ENCODE assay signal across 8 mouse cellular contexts in genomic region chrX:103981169-103981689, GRCm38 (mm10). TPM values are rescaled to one million over a fixed set of nuclear protein-coding genes. Genes with fewer than 3 reads are reported as not detected.
DNase-seq lines count a peak whose midpoint lies in the region; ATAC-seq and TF ChIP-seq lines count a peak whose summit lies in the region.

Gene Rlim, minus strand, starts transcription at chrX:103981284.

- H3K27ac ChIP-seq in cortical plate, adult 2 months (ENCODE audit: insufficient read depth, low read length) = peak within 1 kb of the TSS; percentile 84

- TF ChIP-seq POLR2A in cortical plate, adult 2 months (IDR thresholded peaks at IDR 0.05; ENCODE audit: extremely low read depth, insufficient read depth, low read length) = peak; percentile 89

- peak within 1 kb of the TSS; percentile 97 for H3K4me3 ChIP-seq in cortical plate, adult 2 months (ENCODE audit: insufficient read depth, low read length)
- H3K4me3 ChIP-seq in megakaryocyte, embryonic 14.5 days (replicated peaks) = peak within 1 kb of the TSS; percentile 94

- peak; percentile 85 to 91 for DNase-seq in gastrocnemius, adult 8-10 months (ENCODE audit: low spot score in 2 of 2)
- DNase-seq in hindlimb bud, embryonic 11.5 days (ENCODE audit: extremely low spot score, low read depth, low spot score) = peak; percentile 46
- DNase-seq in left cerebral cortex, adult 8-10 months (ENCODE audit: low spot score in 2 of 2) = peak; percentile 61 to 94
- DNase-seq in right cerebral cortex, postnatal 10 days (ENCODE audit: low spot score in 2 of 2) = peak; percentile 95 to 97
- DNase-seq in urinary bladder, postnatal 25 days (ENCODE audit: low spot score) = peak; percentile 63

- peak; percentile 98 for ATAC-seq in activated CD4-positive, CD25-positive, alpha-beta regulatory T cell, adult 4 months

- no peaks in the 10 kb centered on the region for H3K27me3 ChIP-seq in megakaryocyte, embryonic 14.5 days (replicated peaks)

- peaks cover 21% of the 10 kb centered on the region for H3K36me3 ChIP-seq in megakaryocyte, embryonic 14.5 days (replicated peaks; ENCODE audit: low read length)

- no peaks in the 10 kb centered on the region for H3K4me1 ChIP-seq in cortical plate, adult 2 months (ENCODE audit: control insufficient read depth, insufficient read depth, low read length)
- no peaks in the 10 kb centered on the region; the same call in 1 of the 2 replicates for H3K4me1 ChIP-seq in megakaryocyte, embryonic 14.5 days

- no peak for TF ChIP-seq CTCF in cortical plate, adult 2 months (IDR thresholded peaks at IDR 0.05; ENCODE audit: extremely low read depth, insufficient read depth, low read length)

- H3K9me3 ChIP-seq in megakaryocyte, embryonic 14.5 days = peaks cover 13% of the 10 kb centered on the region

RNA-seq across cellular contexts. Expression of gene Rlim, which starts in this region (rescaled TPM):
- polyA plus RNA-seq in activated CD4-positive, CD25-positive, alpha-beta regulatory T cell, adult 4 months (2017; shearing (Covaris generic)) = 10 to 100 TPM; 27.0 to 27.8 TPM
- polyA plus RNA-seq in cortical plate, adult 2 months (2012; rRNA removed) = 17.0 and 17.3 TPM in 2 replicates
- 10 to 100 TPM; 19.6 to 22.6 (median 21.2) TPM for total RNA-seq in gastrocnemius, adult 8-10 months (2022)
- 10 to 100 TPM; 46.4 to 54.6 (median 49.9) TPM for total RNA-seq in left cerebral cortex, adult 8-10 months (2022)
- polyA plus RNA-seq in megakaryocyte, embryonic 14.5 days (2012; ENCODE audit: insufficient read depth, low replicate concordance) = 2.3 TPM in 1 of 2 replicates, not detected in the other

Comparison
In these comparisons a context has a peak if more than half of its experiments do, and no peak if none do; other contexts are left out.
1. Peak in every context shown above with its lines: DNase-seq, ATAC-seq, H3K4me3 ChIP-seq and H3K27ac ChIP-seq.
2. DNase-seq: peak in every context shown above with its lines; median percentile 96 in right cerebral cortex, postnatal 10 days; 88 in gastrocnemius, adult 8-10 months; 78 in left cerebral cortex, adult 8-10 months; 63 in urinary bladder, postnatal 25 days; 46 in hindlimb bud, embryonic 11.5 days.